Mouse (Mus musculus) kidney, embryonic 16.5 days (tissue): Measurements from ENCODE around the gene Msmb. TPM values are rescaled to one million over a fixed set of nuclear protein-coding genes. Genes with fewer than 3 reads are reported as not detected.
"Not testable (repeated sequence)": the region's sequence is repeated elsewhere in the genome, so short reads cannot be mapped to it uniquely, and the experiment has no call there.

Experiments
- ATAC-seq: fragments of 200-750 bp; cut with Nextera tagmentation; 2 replicates; pipeline ENCODE4 v1.8.0; 2017; ENCODE audit warnings: moderate TSS enrichment; ENCODE audit not compliant: low FRiP score, low TSS enrichment
- H3K27ac ChIP-seq: fragments of 300-500 bp; sonication (generic); 2 replicates; pipeline ENCODE4 v1.5.1; 2014; ENCODE audit warnings: low read length
- H3K27me3 ChIP-seq: fragments of 300-500 bp; sonication (generic); 2 replicates; pipeline ENCODE4 v1.6.1; 2014; ENCODE audit warnings: low read length, control low read depth, mixed read lengths; ENCODE audit not compliant: insufficient read depth
- H3K36me3 ChIP-seq: fragments of 300-500 bp; sonication (generic); 2 replicates; pipeline ENCODE4 v1.6.1; 2014; ENCODE audit warnings: low read length, control low read depth, mixed read lengths; ENCODE audit not compliant: insufficient read depth
- H3K4me1 ChIP-seq: fragments of 300-500 bp; sonication (generic); 2 replicates; pipeline ENCODE4 v1.6.1; 2014; ENCODE audit warnings: low read length, control low read depth, mixed read lengths; ENCODE audit not compliant: insufficient read depth
- H3K4me2 ChIP-seq: fragments of 300-500 bp; sonication (generic); replicated peaks from 2 replicates; pipeline ENCODE4 v1.6.1; 2014; ENCODE audit warnings: low read depth, low read length
- H3K4me3 ChIP-seq: fragments of 300-500 bp; sonication (generic); 2 replicates; pipeline ENCODE4 v1.5.1; 2014; ENCODE audit warnings: mild to moderate bottlenecking, low read length
- H3K9ac ChIP-seq: fragments of 300-500 bp; sonication (generic); replicated peaks from 2 replicates; pipeline ENCODE4 v1.6.1; 2014; ENCODE audit warnings: low read length
- H3K9me3 ChIP-seq: fragments of 300-500 bp; sonication (generic); 2 replicates; pipeline ENCODE4 v1.6.1; 2016; ENCODE audit warnings: low read length, control low read depth
- WGBS: fragments of 180-500 bp; shearing (Covaris S2); extraction: QIAGEN DNeasy Blood & Tissue Kit; methylation state at CpG from one replicate; pipeline ENCODE4 v1.1.7; 2014; 5-methylcytosine and 5-hydroxymethylcytosine counted together
- polyA plus RNA-seq: library from polyadenylated mRNA; unstranded; fragments of >200 nt; fragmentation: Nextera tagmentation; extraction: Ambion mirVana; gene quantifications from 2 replicates; pipeline ENCODE4 v1.2.1, GENCODE M21; 2015

The Msmb gene
- polyA plus RNA-seq, 1 experiment from 2014 or later = not detected

- Histone ChIP-seq H3K4me1 (no peaks in the 10 kb centered on the region), H3K36me3 (peaks cover 52% of the 10 kb centered on the region), H3K4me3 (no peak overlapping the region), H3K27ac (no peak overlapping the region), H3K9ac (no peak overlapping the region), H3K27me3 (no peaks in the 10 kb centered on the region), H3K4me2 (no peak overlapping the region), H3K9me3 (no peaks in the 10 kb centered on the region)
- WGBS = 88% methylated on average over 5 of the region's 5 CpGs
- no peak for ATAC-seq
These were observed 50.1 kb downstream of the Msmb start for GRCm38 (mm10) chr14:32191926-32192325.

DNA sequence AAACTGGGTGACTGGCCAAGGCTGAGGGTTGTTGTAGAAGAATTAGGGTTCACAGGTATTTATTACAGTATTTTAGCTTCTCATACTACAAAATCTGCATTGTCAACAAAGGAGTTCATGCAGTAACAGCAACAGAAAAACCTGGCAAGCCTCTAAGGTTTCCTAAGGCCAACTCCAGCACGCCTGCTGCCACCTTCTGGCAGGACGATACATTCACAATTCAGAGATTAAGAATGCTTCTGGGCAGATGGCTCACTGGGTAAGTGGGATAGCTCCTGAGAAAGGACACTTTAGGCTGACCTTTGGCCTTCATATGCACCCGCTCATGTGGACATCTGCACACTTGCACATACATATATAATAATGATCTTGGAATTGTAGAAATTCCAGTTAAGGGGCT is 50.6 kb downstream of the Msmb start:
- Histone ChIP-seq H3K4me1 (no peaks in the 10 kb centered on the region), H3K4me3 (no peak overlapping the region), H3K9me3 (no peaks in the 10 kb centered on the region), H3K27me3 (no peaks in the 10 kb centered on the region), H3K4me2 (no peak overlapping the region), H3K27ac (no peak overlapping the region), H3K9ac (no peak overlapping the region), H3K36me3 (peaks cover 51% of the 10 kb centered on the region)
- ATAC-seq = no peak
- 42% methylated on average over 3 of the region's 3 CpGs for WGBS

- H3K4me2 ChIP-seq, H3K27me3 ChIP-seq, H3K27ac ChIP-seq, H3K9ac ChIP-seq, H3K9me3 ChIP-seq, H3K4me1 ChIP-seq, H3K4me3 ChIP-seq, ATAC-seq: not testable (repeated sequence)
- whole genome bisulfite sequencing = 84% methylated on average over 5 of the region's 5 CpGs
- peaks cover 51% of the 10 kb centered on the region for H3K36me3 ChIP-seq
These were observed 51.7 kb downstream of the Msmb start for GRCm38 (mm10) chr14:32193557-32193956.

- 0 out of 2 replicates have a peak, but pooled peaks have one; percentile 18 for ATAC-seq
- Histone ChIP-seq H3K9me3 (no peaks in the 10 kb centered on the region), H3K4me2 (peak overlapping the region; percentile 81), H3K4me1 (peaks cover 25% of the 10 kb centered on the region), H3K9ac (peak overlapping the region; percentile 95), H3K4me3 (peak overlapping the region; percentile 94), H3K36me3 (peaks cover 21% of the 10 kb centered on the region; the same call in 1 of the 2 replicates), H3K27ac (peak overlapping the region; percentile 49; the same call in 1 of the 2 replicates), H3K27me3 (no peaks in the 10 kb centered on the region)
- WGBS = under 1% methylated on average over 24 of the region's 26 CpGs
These were observed 59.5 kb downstream of the Msmb start for GRCm38 (mm10) chr14:32201354-32201753.

- peaks cover 19% of the 10 kb centered on the region; the same call in 1 of the 2 replicates for H3K36me3 ChIP-seq
- peak within 1 kb of the TSS; percentile 95 for H3K9ac ChIP-seq
- ATAC-seq = peak; percentile 96
- WGBS = under 1% methylated on average over 66 of the region's 77 CpGs
- no peaks in the 10 kb centered on the region for H3K27me3 ChIP-seq
- peak within 1 kb of the TSS; percentile 75; the same call in 1 of the 2 replicates for H3K27ac ChIP-seq
- peak within 1 kb of the TSS; percentile 82 for H3K4me2 ChIP-seq
- H3K4me1 ChIP-seq = peaks cover 25% of the 10 kb centered on the region
- H3K9me3 ChIP-seq = no peaks in the 10 kb centered on the region
- H3K4me3 ChIP-seq = peak within 1 kb of the TSS; percentile 94
These were observed 60.1 kb downstream of the Msmb start, which contains the start of the genes Timm23 and Parg for GRCm38 (mm10) chr14:32201791-32202451. TSS of gene Timm23 (minus strand) at chr14:32201898. TSS of gene Parg (plus strand) at chr14:32201949.

Other genes with a start within 250 kb of the Msmb start
- gene Galnt15, start 113.0 kb upstream of the Msmb start, polyA plus RNA-seq = 0.61 and 0.66 TPM in 2 replicates
- gene Oxnad1, start 56.6 kb upstream of the Msmb start, polyA plus RNA-seq = 35.2 and 36.9 TPM in 2 replicates
- gene Dph3, start 56.3 kb upstream of the Msmb start, polyA plus RNA-seq = 88.1 and 90.9 TPM in 2 replicates
- gene Ncoa4, start 17.8 kb downstream of the Msmb start, polyA plus RNA-seq = 115 and 119 TPM in 2 replicates
- 272 and 302 TPM in 2 replicates for gene Timm23, start 59.9 kb downstream of the Msmb start, polyA plus RNA-seq
- gene Parg, start 59.9 kb downstream of the Msmb start, polyA plus RNA-seq = 40.8 and 43.1 TPM in 2 replicates
- gene Ogdhl, start 180.0 kb downstream of the Msmb start, polyA plus RNA-seq = 10.7 and 11.4 TPM in 2 replicates
- gene 1700024G13Rik, start 246.4 kb downstream of the Msmb start, polyA plus RNA-seq = not detected in 2 replicates